Mouse (Mus musculus): ENCODE data around the gene Flt1. TPM values are rescaled to one million over a fixed set of nuclear protein-coding genes. Genes with fewer than 3 reads are reported as not detected.

Gene Flt1
- polyA plus RNA-seq, 1 experiment from 2014 or later, result 10.5 TPM

GRCm38 (mm10) chr5:147744900-147745653 is 19.3 kb upstream of the Flt1 start:
- WGBS, result 93% methylated on average over 21 of the region's 21 CpGs
- Histone ChIP-seq H3K36me3 (no peaks in the 10 kb centered on the region), H3K27ac (replicated peaks) (no peak overlapping the region), H3K4me3 (no peak overlapping the region), H3K27me3 (ENCODE audit: low read depth, poor library complexity, severe bottlenecking) (peaks cover 46% of the 10 kb centered on the region), H3K9me3 (replicated peaks) (no peaks in the 10 kb centered on the region), H3K4me1 (peaks cover 20% of the 10 kb centered on the region)
- no peak for DNase-seq (ENCODE audit: low spot score)

- Histone ChIP-seq H3K4me3 (no peak overlapping the region), H3K4me1 (no peaks in the 10 kb centered on the region), H3K9me3 (replicated peaks) (no peaks in the 10 kb centered on the region), H3K36me3 (no peaks in the 10 kb centered on the region), H3K27ac (replicated peaks) (no peak overlapping the region), H3K27me3 (ENCODE audit: low read depth, poor library complexity, severe bottlenecking) (peaks cover 21% of the 10 kb centered on the region)
- DNase-seq (ENCODE audit: low spot score), result no peak
- 85% methylated on average over 9 of the region's 9 CpGs for WGBS
Measured at GRCm38 (mm10) chr5:147742468-147743111, 16.8 kb upstream of the Flt1 start.

GRCm38 (mm10) chr5:147736766-147737280 is 11.0 kb upstream of the Flt1 start:
- 88% methylated on average over 8 of the region's 8 CpGs for WGBS
- Histone ChIP-seq H3K9me3 (replicated peaks) (0 out of 2 replicates have a peak, but pooled peaks cover 3% of the 10 kb centered on the region), H3K4me1 (no peaks in the 10 kb centered on the region), H3K36me3 (no peaks in the 10 kb centered on the region), H3K27me3 (ENCODE audit: low read depth, poor library complexity, severe bottlenecking) (0 out of 2 replicates have a peak, but pooled peaks cover 10% of the 10 kb centered on the region), H3K27ac (replicated peaks) (no peak overlapping the region), H3K4me3 (no peak overlapping the region)
- DNase-seq (ENCODE audit: low spot score), result no peak

- Histone ChIP-seq H3K4me1 (no peaks in the 10 kb centered on the region), H3K36me3 (no peaks in the 10 kb centered on the region), H3K9me3 (replicated peaks) (0 out of 2 replicates have a peak, but pooled peaks cover 3% of the 10 kb centered on the region), H3K27ac (replicated peaks) (no peak overlapping the region), H3K27me3 (ENCODE audit: low read depth, poor library complexity, severe bottlenecking) (peaks cover 30% of the 10 kb centered on the region), H3K4me3 (no peak overlapping the region)
- DNase-seq (ENCODE audit: low spot score), result no peak
- WGBS, result 97% methylated on average over 1 of the region's 1 CpGs
Measured at GRCm38 (mm10) chr5:147733682-147734081, 7.9 kb upstream of the Flt1 start.

GRCm38 (mm10) chr5:147732926-147733325 is 7.1 kb upstream of the Flt1 start:
- no peak overlapping the region for H3K27ac ChIP-seq (replicated peaks)
- 0 out of 2 replicates have a peak, but pooled peaks cover 3% of the 10 kb centered on the region for H3K9me3 ChIP-seq (replicated peaks)
- peaks cover 37% of the 10 kb centered on the region for H3K27me3 ChIP-seq (ENCODE audit: low read depth, poor library complexity, severe bottlenecking)
- no peaks in the 10 kb centered on the region for H3K4me1 ChIP-seq
- WGBS, result 81% methylated on average over 5 of the region's 5 CpGs
- no peaks in the 10 kb centered on the region for H3K36me3 ChIP-seq
- H3K4me3 ChIP-seq, result no peak overlapping the region
- no peak for DNase-seq (ENCODE audit: low spot score)

GRCm38 (mm10) chr5:147727481-147727880 is 1.7 kb upstream of the Flt1 start:
- H3K27me3 ChIP-seq (ENCODE audit: low read depth, poor library complexity, severe bottlenecking), result peaks cover 86% of the 10 kb centered on the region
- 11% methylated on average over 12 of the region's 12 CpGs for WGBS
- peaks cover 21% of the 10 kb centered on the region for H3K4me1 ChIP-seq
- H3K4me3 ChIP-seq, result no peak overlapping the region
- no peaks in the 10 kb centered on the region for H3K9me3 ChIP-seq (replicated peaks)
- no peaks in the 10 kb centered on the region for H3K36me3 ChIP-seq
- H3K27ac ChIP-seq (replicated peaks), result no peak overlapping the region
- DNase-seq (ENCODE audit: low spot score), result no peak

GRCm38 (mm10) chr5:147726701-147727393 is 1.0 kb upstream of the Flt1 start:
- no peak overlapping the region for H3K27ac ChIP-seq (replicated peaks)
- H3K4me3 ChIP-seq, result peak overlapping the region; percentile 57; the same call in 1 of the 2 replicates
- peaks cover 21% of the 10 kb centered on the region for H3K4me1 ChIP-seq
- DNase-seq (ENCODE audit: low spot score), result no peak
- H3K9me3 ChIP-seq (replicated peaks), result no peaks in the 10 kb centered on the region
- 3% methylated on average over 18 of the region's 18 CpGs for WGBS
- H3K27me3 ChIP-seq (ENCODE audit: low read depth, poor library complexity, severe bottlenecking), result peaks cover 88% of the 10 kb centered on the region
- no peaks in the 10 kb centered on the region for H3K36me3 ChIP-seq

GRCm38 (mm10) chr5:147724945-147725830 is 623 bp downstream of the Flt1 start:
- Histone ChIP-seq H3K27ac (replicated peaks) (peak overlapping the region; percentile 3; the same call in 1 of the 2 replicates), H3K27me3 (ENCODE audit: low read depth, poor library complexity, severe bottlenecking) (peaks cover 100% of the 10 kb centered on the region), H3K36me3 (no peaks in the 10 kb centered on the region), H3K9me3 (replicated peaks) (no peaks in the 10 kb centered on the region), H3K4me3 (peak overlapping the region; percentile 57), H3K4me1 (peaks cover 21% of the 10 kb centered on the region)
- WGBS, result under 1% methylated on average over 69 of the region's 69 CpGs
- peak; percentile 66 for DNase-seq (ENCODE audit: low spot score)

GRCm38 (mm10) chr5:147724391-147724790 is 1.4 kb downstream of the Flt1 start:
- no peaks in the 10 kb centered on the region for H3K9me3 ChIP-seq (replicated peaks)
- no peak overlapping the region for H3K27ac ChIP-seq (replicated peaks)
- no peaks in the 10 kb centered on the region for H3K36me3 ChIP-seq
- H3K4me1 ChIP-seq, result peaks cover 21% of the 10 kb centered on the region
- peaks cover 100% of the 10 kb centered on the region for H3K27me3 ChIP-seq (ENCODE audit: low read depth, poor library complexity, severe bottlenecking)
- WGBS, result 1% methylated on average over 14 of the region's 14 CpGs
- peak; percentile 22 for DNase-seq (ENCODE audit: low spot score)
- peak overlapping the region; percentile 57 for H3K4me3 ChIP-seq

- Histone ChIP-seq H3K27ac (replicated peaks) (no peak overlapping the region), H3K36me3 (no peaks in the 10 kb centered on the region), H3K9me3 (replicated peaks) (no peaks in the 10 kb centered on the region), H3K4me3 (no peak overlapping the region), H3K27me3 (ENCODE audit: low read depth, poor library complexity, severe bottlenecking) (peaks cover 100% of the 10 kb centered on the region), H3K4me1 (peaks cover 21% of the 10 kb centered on the region)
- 5% methylated on average over 17 of the region's 17 CpGs for WGBS
- DNase-seq (ENCODE audit: low spot score), result peak; percentile 21
Measured at GRCm38 (mm10) chr5:147723811-147724210, 2.0 kb downstream of the Flt1 start.

- Histone ChIP-seq H3K4me3 (no peak overlapping the region), H3K9me3 (replicated peaks) (no peaks in the 10 kb centered on the region), H3K27ac (replicated peaks) (no peak overlapping the region), H3K27me3 (ENCODE audit: low read depth, poor library complexity, severe bottlenecking) (peaks cover 92% of the 10 kb centered on the region), H3K4me1 (peaks cover 21% of the 10 kb centered on the region), H3K36me3 (no peaks in the 10 kb centered on the region)
- WGBS, result 31% methylated on average over 8 of the region's 8 CpGs
- no peak for DNase-seq (ENCODE audit: low spot score)
Measured at GRCm38 (mm10) chr5:147721438-147721837, 4.4 kb downstream of the Flt1 start.

GRCm38 (mm10) chr5:147718335-147718734 is 7.5 kb downstream of the Flt1 start:
- 88% methylated on average over 7 of the region's 7 CpGs for WGBS
- H3K4me3 ChIP-seq, result no peak overlapping the region
- no peak overlapping the region for H3K27ac ChIP-seq (replicated peaks)
- H3K4me1 ChIP-seq, result no peaks in the 10 kb centered on the region
- H3K9me3 ChIP-seq (replicated peaks), result no peaks in the 10 kb centered on the region
- H3K36me3 ChIP-seq, result no peaks in the 10 kb centered on the region
- DNase-seq (ENCODE audit: low spot score), result no peak
- peaks cover 71% of the 10 kb centered on the region for H3K27me3 ChIP-seq (ENCODE audit: low read depth, poor library complexity, severe bottlenecking)
